Mouse (Mus musculus) liver, postnatal 0 days (tissue): ENCODE measurements around the gene Dyx1c1.

Experiments
- CTCF ChIP-seq: sonication (generic); IDR thresholded peaks from 2 replicates; pipeline ENCODE4 v1.5.1; 2016; ENCODE audit warnings: antibody characterized with exemption, low read depth
- EP300 ChIP-seq: IDR thresholded peaks from 2 replicates; pipeline ENCODE4 v1.6.1; 2016; ENCODE audit warnings: antibody characterized with exemption, low read depth, mild to moderate bottlenecking

GRCm38 (mm10) chr9:72923068-72923467 lies 35.5 kb upstream of the Dyx1c1 start:
- TF ChIP-seq EP300 (no peak), CTCF (no peak)
